Mouse (Mus musculus) megakaryocyte, embryonic 14.5 days (primary cell): ENCODE measurements around the gene Cyp2u1.

Experiments used
- FLI1 ChIP-seq: IDR thresholded peaks from 2 replicates; pipeline ENCODE4 v1.6.1; 2012; ENCODE audit warnings: low read length, inconsistent platforms, mixed read lengths
- GATA1 ChIP-seq: IDR thresholded peaks from 3 replicates; pipeline ENCODE4 v1.6.1; 2012; ENCODE audit warnings: mixed read lengths, low read length, inconsistent platforms, borderline replicate concordance

DNA sequence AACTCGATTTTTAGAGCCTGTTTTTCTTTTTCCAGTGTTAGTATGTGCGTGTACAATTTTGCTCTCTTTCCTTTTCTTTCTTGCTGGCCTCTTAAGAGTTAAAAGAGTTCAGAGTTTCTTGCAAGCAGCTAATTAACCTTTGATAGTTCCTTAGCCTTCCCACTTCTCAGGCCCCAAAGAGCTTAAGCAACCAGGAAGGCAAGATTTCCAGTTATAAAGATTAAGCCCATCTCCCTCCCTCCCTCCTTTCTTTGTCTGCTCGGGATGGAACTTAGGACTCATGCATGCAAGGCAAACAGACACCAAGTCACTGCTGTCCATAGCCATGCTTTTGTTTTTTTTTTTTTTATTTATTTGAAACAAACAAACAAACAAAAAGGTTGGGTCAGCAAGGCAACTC, 10.1 kb downstream of the Cyp2u1 start:
- TF ChIP-seq GATA1 (no peak), FLI1 (no peak)
